Mouse (Mus musculus) ovary, postnatal 14 days (tissue): ENCODE measurements around the gene Gm28360.
"Not testable (repeated sequence)": the region's sequence is repeated elsewhere in the genome, so short reads cannot be mapped to it uniquely, and the experiment has no call there.

Experiments
- DNase-seq: peaks from one replicate; pipeline ENCODE4 v3.0.0; 2022; ENCODE audit warnings: low spot score

The Gm28360 gene

GRCm38 (mm10) chr1:117829781-117830180 is at the start of gene Gm28360:
Gm28360 (plus strand) TSS chr1:117830081.
- DNase-seq = not testable (repeated sequence)

- not testable (repeated sequence) for DNase-seq
These were observed 49.0 kb upstream of the Gm28360 start, which contains the start of gene B020011L13Rik for GRCm38 (mm10) chr1:117780833-117781232. B020011L13Rik (plus strand) TSS chr1:117781133.

GRCm38 (mm10) chr1:117816271-117816670 is 13.6 kb upstream of the Gm28360 start:
- DNase-seq = not testable (repeated sequence)

GRCm38 (mm10) chr1:117851718-117852117 is 21.8 kb downstream of the Gm28360 start:
- not testable (repeated sequence) for DNase-seq
